Mouse (Mus musculus): ENCODE data around the gene Efcab6. TPM values are rescaled to one million over a fixed set of nuclear protein-coding genes. Genes with fewer than 3 reads are reported as not detected.

Efcab6 gene
- total and polyA plus RNA-seq, 3 experiments = not detected

DNA sequence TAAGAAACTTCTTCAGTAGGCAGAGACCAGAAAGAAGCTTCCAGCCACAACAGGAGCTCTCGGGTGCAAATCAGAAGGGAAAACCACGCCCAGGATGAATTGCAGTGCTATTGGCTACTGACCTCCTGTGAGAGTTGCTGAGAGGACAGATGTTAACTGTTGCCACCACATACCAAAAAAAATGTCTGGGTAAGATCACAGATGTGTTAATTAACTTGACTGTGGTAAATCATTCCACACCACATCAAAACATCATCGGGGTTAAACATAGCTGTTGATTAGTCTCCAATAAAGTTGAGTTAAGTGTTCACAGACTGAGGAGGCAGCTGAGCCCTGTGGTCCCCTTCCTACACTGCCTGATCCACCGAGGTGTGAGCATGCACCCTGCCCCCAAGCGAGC is 88.1 kb downstream of the Efcab6 start:
- Histone ChIP-seq H3K79me2 (ENCODE audit: control insufficient read depth, insufficient read depth, low read length, poor library complexity) (no peaks in the 10 kb centered on the region), H3K4me3 (ENCODE audit: control insufficient read depth in 1 of 2, insufficient read depth in 1 of 2, low read depth in 2 of 2, low read length in 2 of 2) (no peak overlapping the region), H3K9ac (ENCODE audit: control insufficient read depth, low read depth, low read length, poor library complexity, severe bottlenecking) (no peak overlapping the region), H3K27ac (ENCODE audit: control insufficient read depth, low read depth, low read length) (no peak overlapping the region), H3K36me3 (ENCODE audit: control insufficient read depth in 1 of 2, insufficient read depth in 2 of 2, low read length in 2 of 2) (no peaks in the 10 kb centered on the region), H3K27me3 (ENCODE audit: control insufficient read depth in 1 of 2, insufficient read depth in 2 of 2, low read length in 2 of 2) (no peaks in the 10 kb centered on the region), H3K4me1 (ENCODE audit: control insufficient read depth in 1 of 2, insufficient read depth in 2 of 2, low read length in 2 of 2) (no peaks in the 10 kb centered on the region), H3K9me3 (replicated peaks; ENCODE audit: insufficient read depth, low read length) (no peaks in the 10 kb centered on the region)
- TF ChIP-seq CTCF (IDR thresholded peaks at IDR 0.05 in 2 of 3, conservative IDR thresholded peaks at IDR 0.05 in 1 of 3; ENCODE audit: control insufficient read depth in 1 of 3, insufficient read depth in 1 of 3, low read depth in 2 of 3, low read length in 3 of 3, poor library complexity in 1 of 3, severe bottlenecking in 1 of 3) = no peak
- no peak for TF ChIP-seq TCF12 (IDR thresholded peaks at IDR 0.05; ENCODE audit: low read depth, low read length)
- no peak for TF ChIP-seq RCOR1 (IDR thresholded peaks at IDR 0.05; ENCODE audit: low read depth, low read length)
- no peak for TF ChIP-seq BHLHE40 (IDR thresholded peaks at IDR 0.05; ENCODE audit: borderline replicate concordance, low read depth, low read length)
- TF ChIP-seq ZMIZ1 (IDR thresholded peaks at IDR 0.05; ENCODE audit: low read depth, low read length) = no peak
- no peak for TF ChIP-seq MXI1 (IDR thresholded peaks at IDR 0.05; ENCODE audit: low read depth, low read length)
- no peak for TF ChIP-seq MYB (IDR thresholded peaks at IDR 0.05; ENCODE audit: low read depth, low read length)
- TF ChIP-seq CHD1 (IDR thresholded peaks at IDR 0.05; ENCODE audit: low read depth, low read length) = no peak
- no peak for TF ChIP-seq EP300 (IDR thresholded peaks at IDR 0.05; ENCODE audit: low read depth in 1 of 2, low read length in 2 of 2)
- no peak for DNase-seq (ENCODE audit: low read depth, low spot score)

DNA sequence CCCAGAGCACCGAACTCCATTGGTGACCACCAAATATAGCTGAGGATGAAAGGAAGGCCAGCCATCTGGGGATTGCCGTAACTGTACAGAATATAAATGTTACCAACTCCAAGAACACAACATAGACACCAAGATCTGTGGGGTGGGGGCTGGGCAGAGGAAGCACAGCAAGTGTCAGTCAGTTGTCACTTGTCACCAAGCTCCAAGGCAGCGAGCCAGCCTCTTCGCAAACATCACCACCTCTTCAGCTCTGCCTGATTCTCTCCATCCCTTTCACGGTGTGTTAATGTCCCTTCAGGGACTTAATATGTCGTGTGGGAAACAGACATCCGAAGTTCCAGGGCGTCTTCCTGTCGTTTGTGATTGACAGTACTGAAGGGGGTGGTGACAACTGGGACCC is 93.0 kb downstream of the Efcab6 start:
- H3K27me3 ChIP-seq (ENCODE audit: control insufficient read depth in 1 of 2, insufficient read depth in 2 of 2, low read length in 2 of 2) = no peaks in the 10 kb centered on the region
- no peaks in the 10 kb centered on the region for H3K9me3 ChIP-seq (replicated peaks; ENCODE audit: insufficient read depth, low read length)
- no peak for DNase-seq (ENCODE audit: low read depth, low spot score)

DNA sequence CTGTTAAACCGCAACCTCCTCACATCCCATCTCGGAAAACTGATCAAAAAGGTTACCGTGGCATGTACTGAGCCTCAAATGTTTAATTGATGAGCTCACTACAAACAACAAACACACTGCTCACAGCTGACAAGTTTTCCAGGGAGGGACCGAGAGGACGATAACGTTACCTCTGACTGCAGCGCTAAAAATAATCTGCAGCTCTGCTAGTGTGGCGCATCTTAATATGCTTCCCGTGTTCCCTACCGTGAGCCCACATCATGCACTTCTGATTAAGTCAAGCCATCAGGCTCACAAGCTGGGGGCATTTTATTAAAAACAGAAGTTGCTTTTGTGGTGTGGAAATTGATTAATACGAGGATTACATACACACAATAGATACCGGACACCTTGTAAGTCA is 97.4 kb downstream of the Efcab6 start:
- TF ChIP-seq RAD21 (IDR thresholded peaks at IDR 0.05; ENCODE audit: low read depth, low read length) (no peak), SIN3A (IDR thresholded peaks at IDR 0.05; ENCODE audit: low read length) (no peak), CHD2 (IDR thresholded peaks at IDR 0.05; ENCODE audit: low read length) (no peak)
- Histone ChIP-seq H3K27me3 (ENCODE audit: control insufficient read depth in 1 of 2, insufficient read depth in 2 of 2, low read length in 2 of 2) (no peaks in the 10 kb centered on the region), H3K9ac (ENCODE audit: control insufficient read depth, low read depth, low read length, poor library complexity, severe bottlenecking) (no peak overlapping the region), H3K4me3 (ENCODE audit: control insufficient read depth in 1 of 2, insufficient read depth in 1 of 2, low read depth in 2 of 2, low read length in 2 of 2) (no peak overlapping the region), H3K27ac (ENCODE audit: control insufficient read depth, low read depth, low read length) (no peak overlapping the region), H3K9me3 (replicated peaks; ENCODE audit: insufficient read depth, low read length) (no peaks in the 10 kb centered on the region), H3K36me3 (ENCODE audit: control insufficient read depth in 1 of 2, insufficient read depth in 2 of 2, low read length in 2 of 2) (no peaks in the 10 kb centered on the region), H3K4me1 (ENCODE audit: control insufficient read depth in 1 of 2, insufficient read depth in 2 of 2, low read length in 2 of 2) (no peaks in the 10 kb centered on the region), H3K79me2 (ENCODE audit: control insufficient read depth, insufficient read depth, low read length, poor library complexity) (no peaks in the 10 kb centered on the region)
- no peak for DNase-seq (ENCODE audit: low read depth, low spot score)

More for the DNA sequence above, 93.0 kb downstream of the Efcab6 start:
- H3K4me3 ChIP-seq (ENCODE audit: control insufficient read depth in 1 of 2, insufficient read depth in 1 of 2, low read depth in 2 of 2, low read length in 2 of 2) = no peak overlapping the region
- no peaks in the 10 kb centered on the region for H3K79me2 ChIP-seq (ENCODE audit: control insufficient read depth, insufficient read depth, low read length, poor library complexity)
- TF ChIP-seq ZC3H11A (IDR thresholded peaks at IDR 0.05; ENCODE audit: low read depth, low read length) (no peak), ZMIZ1 (IDR thresholded peaks at IDR 0.05; ENCODE audit: low read depth, low read length) (no peak), GABPA (IDR thresholded peaks at IDR 0.05; ENCODE audit: low read depth, low read length) (no peak), BHLHE40 (IDR thresholded peaks at IDR 0.05; ENCODE audit: borderline replicate concordance, low read depth, low read length) (no peak), ELF1 (IDR thresholded peaks at IDR 0.05; ENCODE audit: low read depth, low read length) (no peak), E2F4 (IDR thresholded peaks at IDR 0.05; ENCODE audit: borderline replicate concordance, low read depth, low read length) (no peak), HCFC1 (IDR thresholded peaks at IDR 0.05; ENCODE audit: low read depth, low read length) (no peak), GATA1 (IDR thresholded peaks at IDR 0.05; ENCODE audit: low read depth, low read length) (no peak), CHD1 (IDR thresholded peaks at IDR 0.05; ENCODE audit: low read depth, low read length) (no peak), SMC3 (IDR thresholded peaks at IDR 0.05; ENCODE audit: low read depth, low read length) (no peak), JUND (IDR thresholded peaks at IDR 0.05; ENCODE audit: low read depth, low read length) (no peak), SIN3A (IDR thresholded peaks at IDR 0.05; ENCODE audit: low read length) (no peak), RAD21 (IDR thresholded peaks at IDR 0.05; ENCODE audit: low read depth, low read length) (no peak)
- H3K27ac ChIP-seq (ENCODE audit: control insufficient read depth, low read depth, low read length) = no peak overlapping the region
- H3K9ac ChIP-seq (ENCODE audit: control insufficient read depth, low read depth, low read length, poor library complexity, severe bottlenecking) = no peak overlapping the region
- no peaks in the 10 kb centered on the region for H3K36me3 ChIP-seq (ENCODE audit: control insufficient read depth in 1 of 2, insufficient read depth in 2 of 2, low read length in 2 of 2)
- H3K4me1 ChIP-seq (ENCODE audit: control insufficient read depth in 1 of 2, insufficient read depth in 2 of 2, low read length in 2 of 2) = no peaks in the 10 kb centered on the region
